Mouse (Mus musculus): Measurements from ENCODE around the gene Mb.

Gene Mb

DNA sequence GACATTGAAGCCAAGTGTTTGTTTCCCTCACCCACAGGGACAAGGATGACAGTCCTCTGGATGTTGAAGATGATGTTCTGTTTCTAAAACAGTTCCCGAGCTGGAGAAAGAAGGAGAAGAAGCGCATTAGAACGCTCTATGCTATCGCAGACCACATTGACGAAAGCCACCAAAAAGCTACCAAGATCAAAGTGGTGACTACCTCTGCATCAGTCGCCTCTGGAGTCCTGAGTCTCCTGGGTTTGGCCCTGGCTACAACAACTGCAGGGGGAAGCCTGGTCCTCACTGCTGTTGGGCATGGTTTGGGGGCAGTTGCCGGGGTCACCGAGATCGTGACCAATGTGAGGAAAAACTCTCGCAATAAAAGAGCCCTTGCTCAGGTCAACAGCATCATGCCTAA is at the start of gene Mb:
Gene Mb (minus strand): TSS at position 101 of the 400 bp plus-strand sequence.
- no peak for DNase-seq

DNA sequence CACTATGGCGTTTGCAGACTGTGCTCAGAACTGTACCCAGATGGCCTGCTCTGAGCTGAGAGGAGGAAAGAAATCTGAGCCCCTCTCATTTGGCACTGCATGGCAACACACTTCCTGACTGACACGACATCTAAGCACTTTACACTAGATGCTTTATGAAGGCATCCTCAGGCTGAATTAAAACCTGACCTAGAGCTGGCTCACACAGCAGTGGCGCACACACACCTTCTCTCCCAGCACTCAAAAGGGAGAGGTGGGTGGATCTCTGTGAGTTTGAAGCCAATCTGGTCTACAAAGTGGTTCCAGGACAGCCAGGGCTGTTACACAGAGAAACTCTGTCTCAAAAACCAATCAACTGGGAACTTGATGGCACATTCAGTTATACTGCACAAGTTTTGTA is 49.3 kb upstream of the Mb start:
- DNase-seq = no peak

DNA sequence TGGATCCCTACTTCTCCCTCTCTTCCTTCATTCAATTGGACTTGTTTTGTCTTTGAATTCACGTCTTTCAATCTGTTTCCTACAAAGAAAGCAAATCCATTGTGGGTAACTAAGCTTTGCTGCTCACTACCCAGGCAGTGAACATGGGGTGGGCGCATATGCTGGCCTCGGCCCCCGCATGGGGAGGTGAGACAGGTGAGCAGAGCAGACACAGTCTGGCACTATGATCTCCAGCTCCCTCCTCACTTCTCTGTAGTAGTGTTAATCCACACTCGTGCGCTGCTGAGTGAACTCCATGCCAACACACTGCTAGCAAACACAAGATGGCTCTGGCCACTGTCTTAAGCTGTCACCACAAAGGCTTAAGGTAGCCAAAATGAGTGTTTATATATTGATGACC is 46.9 kb upstream of the Mb start:
- no peak for DNase-seq

- no peak for DNase-seq
These were observed 44.7 kb upstream of the Mb start for GRCm38 (mm10) chr15:77095216-77095615.

DNA sequence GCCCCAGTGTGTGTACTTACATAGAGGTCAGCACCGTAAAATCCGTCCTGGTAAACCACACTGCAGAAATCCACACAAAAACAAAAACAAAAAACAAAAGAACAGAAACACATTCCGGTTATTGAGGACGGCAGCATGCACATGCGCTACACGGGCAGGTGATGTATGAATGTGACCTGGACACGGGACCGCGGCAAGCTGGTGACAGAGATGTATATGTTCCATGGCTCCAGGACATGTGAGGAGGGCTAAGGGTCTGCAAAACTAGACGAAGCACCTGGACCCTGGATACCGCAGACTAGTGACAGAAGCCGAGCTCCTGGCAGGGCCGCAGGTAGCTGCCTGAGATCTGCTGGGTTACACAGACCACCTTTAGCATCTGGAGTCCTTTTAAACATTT is 44.0 kb upstream of the Mb start:
- no peak for DNase-seq

- no peak for DNase-seq
These were observed 40.9 kb upstream of the Mb start for GRCm38 (mm10) chr15:77091394-77091793.

- no peak for DNase-seq
These were observed 40.1 kb upstream of the Mb start for GRCm38 (mm10) chr15:77090531-77090930.

- no peak for DNase-seq
These were observed 38.8 kb upstream of the Mb start for GRCm38 (mm10) chr15:77089249-77089648.

DNA sequence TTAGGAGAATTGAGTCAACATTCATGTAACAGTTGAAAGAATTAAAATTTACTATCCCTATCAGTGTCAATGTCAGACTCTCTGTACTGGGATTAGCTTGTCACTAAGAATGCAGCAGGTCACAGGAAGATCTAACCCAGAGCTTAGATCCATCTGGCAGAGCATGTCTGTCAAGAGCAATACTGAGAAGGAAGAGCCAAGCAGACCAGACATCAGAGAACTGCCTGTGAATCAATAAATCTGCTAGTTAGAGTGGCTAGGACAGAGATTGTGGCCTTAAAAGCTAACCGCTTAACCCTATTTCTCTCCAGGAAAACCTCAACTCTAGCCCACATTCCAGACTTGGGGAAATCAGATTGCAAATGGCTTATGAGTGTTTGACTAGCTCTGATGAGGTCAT is 36.0 kb upstream of the Mb start:
- DNase-seq = no peak

- DNase-seq = peak; percentile 95
These were observed 35.3 kb upstream of the Mb start for GRCm38 (mm10) chr15:77085818-77086217.

DNA sequence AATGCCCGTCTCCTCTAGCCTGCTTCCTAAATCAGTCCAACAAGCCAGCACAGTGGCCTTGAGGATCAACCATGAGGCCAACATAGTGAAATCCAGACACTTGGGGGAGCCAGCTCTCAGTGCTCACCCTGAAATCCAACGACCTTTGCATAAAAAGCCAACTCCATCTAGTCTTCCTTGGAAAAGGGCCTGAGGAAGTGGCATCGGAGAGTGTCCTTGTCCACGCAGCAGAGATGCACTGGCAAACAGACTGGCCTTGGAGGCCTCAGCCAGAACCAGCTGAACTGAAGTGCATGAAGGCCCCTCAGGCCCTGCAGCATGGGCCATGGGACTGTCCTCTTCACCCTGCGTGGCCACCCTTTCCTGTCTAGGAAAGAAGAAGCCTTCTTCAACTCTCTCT is 31.0 kb upstream of the Mb start:
- no peak for DNase-seq

DNA sequence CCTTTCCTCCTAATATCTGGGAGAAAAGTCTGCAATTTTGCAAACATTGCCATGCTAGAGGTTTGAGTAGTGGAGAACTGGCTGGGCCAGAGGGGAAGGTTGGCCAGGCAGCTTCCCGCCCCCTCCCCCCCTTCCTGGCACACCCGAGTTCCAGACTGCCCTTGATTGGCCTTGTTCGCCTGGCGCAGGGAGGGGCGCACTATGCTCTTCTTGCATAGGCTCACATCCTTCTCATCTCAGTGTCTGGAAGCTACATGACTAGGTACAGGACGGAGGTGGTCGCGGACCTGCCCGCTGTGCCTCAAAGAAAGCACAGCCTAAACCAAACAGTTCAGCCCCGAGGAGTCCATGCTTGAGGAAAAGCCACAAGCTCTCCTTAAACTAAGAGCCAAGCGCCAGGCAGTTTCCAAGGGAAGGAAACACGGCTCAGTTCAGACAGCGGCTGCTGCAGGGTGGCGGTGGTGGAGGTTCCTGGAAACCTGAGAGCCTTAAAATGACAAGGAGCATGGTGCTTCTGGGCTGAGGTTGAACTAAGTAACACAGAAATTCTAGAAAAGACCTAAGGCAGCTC is 30.3 kb upstream of the Mb start:
- peak; percentile 93 for DNase-seq

- peak; percentile 98 for DNase-seq
These were observed 29.5 kb upstream of the Mb start for GRCm38 (mm10) chr15:77079890-77080361.

DNA sequence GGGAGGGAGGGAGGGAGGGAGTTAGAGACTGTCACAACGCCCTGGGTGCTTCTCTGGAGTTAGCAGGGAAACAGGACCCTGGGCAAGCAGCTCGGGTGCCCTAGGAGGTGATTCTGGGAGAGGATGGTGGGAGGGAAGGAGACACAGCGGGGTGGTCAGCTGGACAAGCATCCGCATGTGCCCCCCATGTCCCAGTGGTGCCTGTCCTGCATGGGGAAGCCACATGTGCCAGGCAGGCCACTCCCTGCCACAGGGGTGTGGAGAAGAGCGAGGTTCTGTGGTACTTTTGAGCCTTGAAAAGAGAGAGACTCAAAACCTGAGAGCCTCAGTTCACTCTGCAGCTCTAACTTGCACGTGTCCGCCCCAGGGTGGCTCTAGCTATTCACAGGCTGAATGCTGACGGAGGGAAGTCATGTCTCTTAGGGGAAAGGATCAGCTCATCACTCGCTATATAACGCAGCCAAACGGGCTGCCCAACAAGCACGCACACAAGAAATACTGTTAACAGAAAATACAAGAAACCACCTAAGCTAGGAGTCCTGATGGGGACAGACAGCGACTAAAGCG is 28.9 kb upstream of the Mb start:
- peak; percentile 93 for DNase-seq

- no peak for DNase-seq
These were observed 28.3 kb upstream of the Mb start for GRCm38 (mm10) chr15:77078786-77079185.

GRCm38 (mm10) chr15:77077906-77078305 is 27.4 kb upstream of the Mb start:
- DNase-seq = no peak

DNA sequence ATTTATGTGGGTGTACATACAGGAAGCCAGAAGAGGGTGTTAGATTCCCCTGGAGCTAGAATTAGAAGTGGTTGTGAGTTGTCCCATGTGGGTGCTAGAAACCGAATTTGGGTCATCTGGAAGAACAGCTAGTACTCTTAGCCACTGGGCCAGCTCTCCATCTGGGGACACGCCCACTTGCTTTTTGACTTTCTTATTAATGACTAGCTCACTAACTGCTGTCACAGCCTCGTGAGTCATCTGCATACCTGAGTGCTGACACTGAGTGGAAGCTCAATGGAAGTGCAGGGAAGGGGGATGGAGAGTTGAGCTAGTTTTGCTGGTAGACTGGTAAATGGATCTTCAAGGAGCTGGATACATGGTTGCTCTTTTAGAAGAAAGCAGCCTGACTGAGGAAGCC is 26.1 kb upstream of the Mb start:
- DNase-seq = peak; percentile 93

DNA sequence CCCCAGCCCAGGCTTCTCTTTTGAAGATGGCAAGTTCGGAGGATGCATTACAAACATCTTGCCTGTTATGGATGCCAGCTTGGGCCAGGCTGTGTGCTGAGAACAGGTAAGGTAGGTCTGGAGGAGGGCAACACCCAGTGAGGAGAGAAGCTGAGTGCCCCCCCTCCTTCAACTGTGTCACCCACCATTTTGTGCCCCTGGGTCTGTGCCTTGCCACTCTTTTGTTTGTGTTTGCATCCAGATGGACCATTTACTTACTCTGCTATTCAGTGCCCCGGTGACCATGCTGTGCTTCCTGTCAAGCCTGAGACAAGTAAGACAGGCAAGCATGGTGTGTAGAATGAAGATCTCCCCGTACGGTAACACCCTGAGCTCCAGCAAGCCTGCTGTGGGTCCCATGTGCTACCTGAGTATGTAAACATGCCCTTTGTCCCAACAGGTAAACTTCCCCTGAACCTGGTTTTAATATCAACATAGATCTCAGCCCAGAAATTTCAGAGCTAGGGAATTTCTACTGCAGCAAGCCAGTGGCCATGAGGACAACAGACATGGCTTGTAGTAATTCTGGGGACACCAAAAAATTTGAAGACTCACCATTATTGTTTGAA is 22.2 kb upstream of the Mb start:
- DNase-seq = no peak

- no peak for DNase-seq
These were observed 21.0 kb upstream of the Mb start for GRCm38 (mm10) chr15:77071501-77071900.

GRCm38 (mm10) chr15:77070745-77071268 is 20.3 kb upstream of the Mb start:
- peak; percentile 93 for DNase-seq

- no peak for DNase-seq
These were observed 18.5 kb upstream of the Mb start for GRCm38 (mm10) chr15:77069019-77069418.

- DNase-seq = peak; percentile 93
These were observed 18.0 kb upstream of the Mb start for GRCm38 (mm10) chr15:77068439-77068861.

GRCm38 (mm10) chr15:77066233-77066632 is 15.8 kb upstream of the Mb start:
- DNase-seq = no peak

DNA sequence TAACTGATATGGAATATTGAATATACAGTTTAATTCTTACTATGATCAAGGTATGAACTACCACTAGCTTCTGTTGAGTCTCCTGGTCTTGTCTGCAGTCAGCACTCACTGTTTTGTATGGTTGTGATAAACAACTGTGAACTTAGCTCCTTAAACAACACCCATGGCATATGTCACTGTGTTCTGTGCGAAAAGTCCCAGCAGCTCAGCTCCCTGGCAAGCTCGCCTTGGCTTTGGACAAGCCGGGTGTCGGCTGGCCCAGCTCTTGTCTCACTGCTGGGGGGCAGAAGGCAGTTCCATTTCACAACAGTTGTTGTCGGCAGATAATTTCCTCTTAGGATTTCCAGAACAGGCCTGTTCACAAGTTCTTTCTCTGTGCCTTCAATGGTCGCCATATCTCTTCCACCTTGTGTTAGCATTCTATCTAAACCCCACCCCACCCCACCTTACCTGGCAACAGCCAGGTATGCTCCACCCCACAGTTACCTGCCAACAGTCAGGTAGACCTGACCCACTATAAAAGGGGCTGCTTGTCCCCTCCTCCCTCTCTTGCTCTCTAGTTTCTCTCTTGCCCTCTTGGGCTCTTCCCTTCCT is 14.9 kb upstream of the Mb start:
- DNase-seq = no peak
